Mouse (Mus musculus): ENCODE results near the gene Txndc11. TPM values are rescaled to one million over a fixed set of nuclear protein-coding genes. Genes with fewer than 3 reads are reported as not detected.

The Txndc11 gene
- 15.8 TPM for polyA plus RNA-seq (2014; fragmentation: Illumina TruSeq; extraction: RNeasy Lipid Tissue Mini Kit (QIAGEN cat#74804); ENCODE audit: low read depth, low replicate concordance)

DNA sequence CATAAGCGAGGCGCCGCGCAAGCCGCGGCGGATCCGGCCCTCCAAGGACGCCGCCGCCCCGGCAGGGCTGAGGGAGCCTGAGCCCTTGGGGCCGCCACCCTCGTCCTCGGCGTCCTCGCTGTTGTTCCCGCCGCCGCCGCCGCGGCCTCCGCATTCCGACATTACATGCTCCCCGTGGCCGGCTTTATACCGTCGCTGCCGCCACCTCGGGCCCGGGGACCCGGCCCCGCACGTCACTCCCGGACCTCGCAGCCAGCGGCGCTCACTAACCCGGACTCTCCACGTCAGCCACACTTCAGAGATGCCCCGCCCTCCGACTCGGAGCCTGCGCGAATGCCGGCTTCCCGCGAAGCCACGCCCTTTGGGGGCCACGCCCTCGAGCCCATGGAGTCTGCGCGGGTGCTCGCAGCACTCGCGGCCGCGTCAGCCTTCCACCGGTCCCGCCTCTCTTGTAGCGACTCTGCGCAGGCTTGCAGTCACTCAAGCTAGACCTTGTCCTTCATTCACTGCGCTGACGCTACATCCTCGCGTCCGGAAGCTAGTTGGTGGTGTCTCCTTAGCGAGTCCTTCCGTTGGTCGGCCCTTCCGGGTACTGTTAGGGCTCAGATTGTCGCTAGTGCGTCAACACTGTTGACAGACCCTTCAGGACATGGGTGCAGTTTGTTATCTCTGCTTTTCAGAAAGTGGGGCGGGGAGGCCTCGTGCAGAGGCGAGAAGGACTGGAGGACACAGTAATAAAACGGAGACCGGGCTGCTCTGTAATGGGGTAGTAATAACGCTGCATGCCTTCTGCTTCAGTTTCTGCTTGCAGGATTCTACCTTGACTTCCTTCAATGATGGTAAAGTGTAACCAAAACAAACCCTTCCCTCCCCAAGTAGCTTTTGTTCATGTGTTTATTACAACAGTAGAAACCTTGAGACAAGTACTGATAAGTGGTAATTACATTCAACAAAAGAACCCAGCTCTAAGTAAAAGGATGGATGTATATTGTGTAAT, at the start of gene Txndc11:
Gene Txndc11 (minus strand): TSS at position 303 of the 997 bp plus-strand sequence.

DNA sequence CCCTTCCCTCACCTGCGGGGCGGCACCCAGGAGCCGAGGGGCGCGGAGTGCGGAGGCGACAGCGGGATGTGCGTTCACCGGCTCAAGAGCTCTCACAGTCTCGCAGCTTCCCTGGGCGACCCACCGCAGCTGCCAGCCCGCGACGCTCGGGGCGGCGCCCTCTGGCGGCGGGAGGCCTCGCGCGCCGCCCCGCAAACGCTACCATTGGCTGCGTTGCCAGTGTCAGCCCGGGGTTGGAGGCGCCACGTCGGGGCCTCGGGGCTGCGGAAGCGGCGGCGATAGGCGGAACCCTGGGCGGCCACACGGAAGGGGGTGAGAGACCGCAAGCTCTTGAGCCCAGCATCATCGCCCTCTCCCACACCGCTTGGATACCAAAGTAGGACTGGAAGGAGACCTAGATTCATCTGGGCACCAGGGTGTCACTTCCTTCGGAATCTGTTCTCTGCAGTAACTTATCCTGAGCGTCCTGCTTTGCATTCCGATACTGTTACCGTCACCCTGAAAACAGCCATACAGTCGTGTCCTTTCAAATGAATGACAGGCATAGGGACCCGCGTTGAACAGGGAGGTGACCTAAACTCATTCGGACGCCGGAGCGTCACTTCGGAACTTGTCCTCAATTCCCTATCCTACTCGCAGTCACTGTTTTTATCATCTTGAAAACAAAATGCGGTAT, 41.9 kb upstream of the Txndc11 start, which contains the start of gene Zc3h7a:
Gene Zc3h7a (minus strand): TSS at position 186 of the 676 bp plus-strand sequence.

DNA sequence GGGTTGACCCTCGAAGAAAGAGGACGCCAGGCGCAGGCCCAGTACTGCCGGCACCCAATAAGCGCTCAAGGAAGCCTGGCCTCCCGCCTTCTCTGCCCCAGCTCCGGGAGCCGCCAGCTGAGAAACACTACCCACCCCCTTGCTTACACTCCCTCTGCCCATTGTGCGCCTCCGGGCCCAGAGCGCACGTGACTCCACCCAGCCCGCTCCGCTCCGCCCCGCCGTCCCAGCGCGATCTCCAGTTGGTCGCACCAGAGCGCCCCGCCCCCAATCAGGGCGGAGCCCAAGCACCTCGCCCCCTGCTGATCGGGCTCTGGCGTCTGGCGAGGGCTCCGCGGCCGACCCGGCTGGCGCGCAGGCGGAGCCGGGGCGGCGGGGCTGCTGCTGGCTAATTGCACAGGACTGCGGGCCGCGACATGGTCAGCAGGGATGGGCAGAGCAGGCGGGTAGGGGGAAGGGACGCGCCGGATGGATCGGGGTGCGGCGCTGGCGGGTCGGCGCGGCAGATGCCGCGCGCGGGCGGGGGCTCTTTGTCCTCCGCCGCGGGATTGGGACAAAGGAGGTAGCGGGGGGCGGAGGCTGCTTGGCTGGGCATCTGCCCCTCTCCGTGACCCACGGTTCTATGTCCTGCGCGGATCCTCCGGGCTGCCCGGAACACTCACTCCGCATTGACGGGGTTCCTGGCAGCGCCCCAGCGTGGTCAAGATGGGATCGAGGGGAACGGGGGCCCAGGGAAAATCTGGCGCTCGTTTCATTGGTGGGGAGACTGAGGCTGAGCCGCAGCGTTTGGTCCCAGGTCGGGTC, 68.2 kb downstream of the Txndc11 start, which contains the start of gene Litaf:
Gene Litaf (minus strand): TSS at position 129 of the 804 bp plus-strand sequence.

DNA sequence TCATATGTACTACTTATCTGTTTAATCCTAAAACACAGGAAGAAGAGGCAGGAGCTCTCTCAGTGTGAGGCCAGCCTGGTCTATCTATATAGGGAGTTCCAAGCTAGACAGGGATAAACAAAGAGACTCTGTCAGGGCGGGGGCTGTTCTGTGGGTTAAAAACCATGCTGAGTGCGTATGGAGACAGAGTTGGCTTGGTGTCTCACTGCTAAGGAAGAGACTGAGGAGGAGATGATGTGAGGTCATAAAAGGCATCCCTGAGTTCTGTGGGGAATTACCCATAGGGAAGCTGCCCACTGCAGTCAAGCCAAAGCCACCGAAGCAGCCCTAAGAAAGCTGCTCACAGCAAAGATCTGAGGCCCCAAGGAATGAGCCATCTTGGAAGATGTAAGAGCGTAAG, 73.8 kb downstream of the Txndc11 start, which contains the start of gene Snn:
Gene Snn (plus strand): TSS at position 301 of the 400 bp plus-strand sequence.

Other genes starting within 250 kb of the Txndc11 start
- 26.6 TPM for gene Snn, start 73.7 kb downstream of the Txndc11 start, polyA plus RNA-seq (2014; fragmentation: Illumina TruSeq; extraction: RNeasy Lipid Tissue Mini Kit (QIAGEN cat#74804); ENCODE audit: low read depth, low replicate concordance)
- gene Litaf, start 68.5 kb downstream of the Txndc11 start, polyA plus RNA-seq (2014; fragmentation: Illumina TruSeq; extraction: RNeasy Lipid Tissue Mini Kit (QIAGEN cat#74804); ENCODE audit: low read depth, low replicate concordance), result 17.9 TPM
- 60.0 TPM for gene Zc3h7a, start 41.7 kb upstream of the Txndc11 start, polyA plus RNA-seq (2014; fragmentation: Illumina TruSeq; extraction: RNeasy Lipid Tissue Mini Kit (QIAGEN cat#74804); ENCODE audit: low read depth, low replicate concordance)
- 69.2 TPM for gene Rsl1d1, start 68.7 kb upstream of the Txndc11 start, polyA plus RNA-seq (2014; fragmentation: Illumina TruSeq; extraction: RNeasy Lipid Tissue Mini Kit (QIAGEN cat#74804); ENCODE audit: low read depth, low replicate concordance)
- 60.4 TPM for gene Gspt1, start 119.7 kb upstream of the Txndc11 start, polyA plus RNA-seq (2014; fragmentation: Illumina TruSeq; extraction: RNeasy Lipid Tissue Mini Kit (QIAGEN cat#74804); ENCODE audit: low read depth, low replicate concordance)
- not detected for gene Tnfrsf17, start 179.2 kb upstream of the Txndc11 start, polyA plus RNA-seq (2014; fragmentation: Illumina TruSeq; extraction: RNeasy Lipid Tissue Mini Kit (QIAGEN cat#74804); ENCODE audit: low read depth, low replicate concordance)
- 4.5 TPM for gene Snx29, start 188.3 kb upstream of the Txndc11 start, polyA plus RNA-seq (2014; fragmentation: Illumina TruSeq; extraction: RNeasy Lipid Tissue Mini Kit (QIAGEN cat#74804); ENCODE audit: low read depth, low replicate concordance)